Mouse (Mus musculus) lung, adult 10 weeks (tissue): ENCODE data around the gene Gm6020. TPM values are rescaled to one million over a fixed set of nuclear protein-coding genes. Genes with fewer than 3 reads are reported as not detected.

ENCODE experiments used
- polyA plus RNA-seq: library from polyadenylated mRNA; stranded (reverse); fragments of 350-450 nt; fragmentation: Illumina TruSeq; extraction: RNeasy Lipid Tissue Mini Kit (QIAGEN cat#74804); gene quantifications from one replicate; pipeline ENCODE4 v1.2.3, GENCODE M21; 2014; ENCODE audit warnings: low read depth, low replicate concordance; ENCODE audit not compliant: insufficient read depth

Gene Gm6020
- not detected for polyA plus RNA-seq

DNA sequence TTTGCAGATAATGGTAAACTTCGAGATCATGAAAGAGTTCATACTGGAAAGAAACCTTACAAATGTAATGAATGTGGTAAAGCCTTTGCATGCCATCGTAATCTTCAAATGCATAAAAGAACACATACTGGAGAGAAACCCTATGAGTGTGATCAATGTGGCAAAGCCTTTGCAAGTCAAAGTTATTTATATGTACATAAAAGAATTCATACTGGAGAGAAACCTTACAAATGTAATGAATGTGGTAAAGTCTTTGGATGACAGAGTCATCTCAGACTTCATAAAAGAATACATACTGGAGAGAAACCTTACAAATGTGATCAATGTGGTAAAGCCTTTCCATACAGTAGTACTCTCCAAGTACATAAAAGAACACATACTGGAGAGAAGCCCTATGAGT is at the start of gene Gm6020:
Gm6020 (plus strand) TSS at position 301 of the 400 bp plus-strand sequence.

DNA sequence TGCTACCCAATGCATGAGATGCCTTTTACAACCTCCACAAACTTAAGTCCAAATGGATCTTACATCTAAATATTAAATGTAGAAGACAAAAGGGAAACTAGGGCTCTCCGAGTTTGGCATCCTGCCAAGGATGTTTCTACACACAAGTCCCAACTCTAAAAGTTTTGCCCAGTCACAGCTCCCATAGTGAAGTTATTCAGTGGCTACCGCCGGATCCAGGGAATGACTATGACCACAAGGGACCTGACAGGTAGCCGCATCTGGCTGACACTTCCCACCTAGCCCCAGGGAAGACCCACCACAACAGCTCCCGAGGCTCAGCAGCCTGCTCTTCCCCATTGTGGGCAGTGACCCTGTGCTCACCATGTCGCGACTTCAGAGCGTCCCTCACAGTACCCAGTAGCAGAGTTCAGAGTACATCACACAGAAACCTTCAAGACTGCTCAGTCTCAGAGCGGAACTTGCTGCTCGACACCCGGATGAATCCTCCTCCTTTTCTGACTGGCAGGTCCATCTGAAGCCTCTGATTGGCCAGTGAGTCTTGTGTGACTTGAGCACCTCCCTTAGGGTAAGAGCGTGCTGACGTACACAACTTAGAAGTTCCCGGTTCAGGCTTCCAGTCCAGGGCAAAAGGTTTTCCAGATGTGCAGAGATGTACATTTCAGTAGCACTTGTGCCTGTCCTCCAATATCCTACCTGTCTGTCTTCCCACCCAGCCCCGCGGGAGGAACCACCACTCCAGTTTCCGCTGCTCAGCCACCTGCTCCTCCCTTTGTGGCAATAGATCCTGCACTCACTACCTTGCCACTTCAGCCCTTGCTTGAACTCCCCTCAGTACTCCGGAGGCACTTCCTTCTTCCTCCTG is 43.1 kb upstream of the Gm6020 start, which contains the start of gene Zfp950:
Zfp950 (minus strand) TSS at position 499 of the 865 bp plus-strand sequence.

DNA sequence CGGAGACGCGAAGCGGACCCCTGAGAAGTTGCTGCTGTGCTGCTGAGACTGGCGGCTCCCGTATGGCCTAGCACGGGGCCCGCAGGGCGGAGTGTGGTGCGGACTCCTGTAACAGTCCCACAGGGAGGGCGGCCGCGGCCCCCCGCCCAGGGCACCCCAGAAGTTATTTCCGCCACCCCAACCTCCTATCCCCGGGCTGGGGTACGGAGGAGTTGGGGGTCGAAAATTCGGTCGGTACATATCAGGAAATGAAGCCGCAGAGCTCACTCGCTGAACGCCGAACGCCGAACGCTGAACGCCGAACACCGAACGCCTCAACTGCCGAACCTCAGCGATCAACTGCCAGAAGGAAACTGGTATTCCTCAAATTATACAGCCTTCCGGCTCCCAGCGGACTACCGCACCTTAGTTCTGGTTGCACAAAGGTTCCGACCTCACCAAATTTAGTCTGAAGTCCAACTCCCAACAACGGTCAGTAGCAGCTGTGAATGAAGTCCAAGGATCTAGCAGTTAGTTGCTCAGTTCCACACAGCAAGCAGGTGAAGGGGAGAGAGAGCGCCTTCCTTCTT is 7.8 kb upstream of the Gm6020 start, which contains the start of gene Gm7102:
Gm7102 (minus strand) TSS at position 554 of the 569 bp plus-strand sequence.

DNA sequence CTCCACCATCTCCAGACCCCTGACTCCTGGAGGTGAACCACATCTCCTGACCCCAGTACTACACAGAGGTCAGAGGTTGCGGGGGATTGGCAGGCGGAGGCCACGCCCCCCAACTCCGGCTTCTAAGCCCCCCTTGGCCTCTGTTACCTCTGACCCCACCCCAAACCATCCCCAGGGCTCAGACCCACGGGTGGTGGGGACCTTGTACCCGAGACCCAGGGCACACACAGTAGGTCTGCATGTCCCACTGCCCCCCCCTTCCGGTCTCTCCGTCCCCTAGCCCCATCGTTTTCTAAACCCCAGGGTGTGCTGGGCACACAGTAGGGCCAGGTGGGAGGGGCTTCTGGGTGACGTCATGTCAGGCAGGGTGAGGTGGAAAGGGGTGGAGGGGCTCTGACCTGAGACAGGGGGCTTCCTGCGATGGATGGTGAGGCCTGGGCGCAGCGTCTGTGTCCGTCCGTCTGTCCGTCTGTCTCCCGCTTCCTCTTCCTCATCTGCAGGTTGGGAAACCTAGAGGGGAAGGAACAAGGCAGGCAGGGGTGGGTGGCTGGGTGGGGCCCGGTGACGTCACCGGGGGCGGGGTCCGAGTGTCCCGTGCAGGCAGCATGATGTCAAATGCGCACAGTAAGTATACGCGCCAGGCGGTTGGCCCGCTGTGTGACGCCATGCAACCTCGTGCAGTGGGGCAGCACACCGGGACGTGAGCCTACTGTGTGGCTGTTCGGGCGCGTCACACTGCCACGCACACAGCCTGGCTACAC is 44.4 kb downstream of the Gm6020 start, which contains the start of gene Csf2ra:
Csf2ra (minus strand) TSS at position 489 of the 761 bp plus-strand sequence.

Other genes with a start within 250 kb of the Gm6020 start
- gene Zfp950, start 43.0 kb upstream of the Gm6020 start, polyA plus RNA-seq = 14.3 TPM
- not detected for gene Gm7102, start 7.6 kb upstream of the Gm6020 start, polyA plus RNA-seq
- gene Csf2ra, start 44.5 kb downstream of the Gm6020 start, polyA plus RNA-seq = 20.7 TPM
- not detected for gene Gm21060, start 113.2 kb downstream of the Gm6020 start, polyA plus RNA-seq